Mouse (Mus musculus): ENCODE results near the gene Gzmk. TPM values are rescaled to one million over a fixed set of nuclear protein-coding genes. Genes with fewer than 3 reads are reported as not detected.

Gzmk gene
- polyA plus RNA-seq, 1 experiment from 2014 or later, result not detected

DNA sequence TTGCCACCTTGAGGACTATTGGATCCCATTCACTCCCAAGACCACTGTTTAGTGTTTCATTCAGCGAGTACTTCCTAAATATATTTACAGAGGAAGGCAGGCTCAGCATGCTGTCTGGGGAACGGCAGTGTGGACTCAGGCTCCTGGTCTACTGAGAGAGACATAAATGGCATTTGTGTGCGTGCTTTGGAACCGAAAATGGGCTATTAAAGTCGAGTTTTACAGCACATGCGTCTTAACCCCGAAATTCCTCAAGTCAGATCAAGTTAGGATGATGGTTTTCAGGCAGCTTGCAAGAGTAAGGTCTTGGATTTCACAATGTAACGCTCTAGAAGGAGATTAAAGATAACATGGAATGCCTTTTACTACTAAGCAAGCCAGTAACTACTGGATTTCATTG is 25.0 kb downstream of the Gzmk start:
- 76% methylated on average over 8 of the region's 8 CpGs for WGBS
- H3K4me3 ChIP-seq (replicated peaks), result no peak overlapping the region
- no peak overlapping the region for H3K27ac ChIP-seq
- H3K9ac ChIP-seq (replicated peaks), result no peak overlapping the region
- no peak overlapping the region for H3K4me2 ChIP-seq (replicated peaks)
- no peaks in the 10 kb centered on the region for H3K9me3 ChIP-seq
- no peak for ATAC-seq
- no peaks in the 10 kb centered on the region; the same call in 1 of the 2 replicates for H3K27me3 ChIP-seq
- no peaks in the 10 kb centered on the region for H3K4me1 ChIP-seq (replicated peaks)
- no peaks in the 10 kb centered on the region for H3K36me3 ChIP-seq

- 48% methylated on average over 3 of the region's 3 CpGs for WGBS
- H3K9me3 ChIP-seq, result no peaks in the 10 kb centered on the region
- H3K4me2 ChIP-seq (replicated peaks), result no peak overlapping the region
- H3K27me3 ChIP-seq, result no peaks in the 10 kb centered on the region; the same call in 1 of the 2 replicates
- H3K36me3 ChIP-seq, result no peaks in the 10 kb centered on the region
- no peak overlapping the region for H3K4me3 ChIP-seq (replicated peaks)
- no peaks in the 10 kb centered on the region for H3K4me1 ChIP-seq (replicated peaks)
- H3K27ac ChIP-seq, result no peak overlapping the region
- no peak overlapping the region for H3K9ac ChIP-seq (replicated peaks)
- no peak for ATAC-seq
These were observed 26.4 kb downstream of the Gzmk start for GRCm38 (mm10) chr13:113199331-113199730.

GRCm38 (mm10) chr13:113197872-113198502 is 27.7 kb downstream of the Gzmk start:
- Histone ChIP-seq H3K4me1 (replicated peaks) (no peaks in the 10 kb centered on the region), H3K36me3 (no peaks in the 10 kb centered on the region), H3K4me3 (replicated peaks) (no peak overlapping the region), H3K9ac (replicated peaks) (no peak overlapping the region), H3K9me3 (no peaks in the 10 kb centered on the region), H3K4me2 (replicated peaks) (no peak overlapping the region), H3K27ac (no peak overlapping the region), H3K27me3 (no peaks in the 10 kb centered on the region; the same call in 1 of the 2 replicates)
- no peak for ATAC-seq
- 67% methylated on average over 9 of the region's 9 CpGs for WGBS

- H3K9me3 ChIP-seq, result no peaks in the 10 kb centered on the region
- 24% methylated on average over 13 of the region's 13 CpGs for WGBS
- H3K27me3 ChIP-seq, result no peaks in the 10 kb centered on the region; the same call in 1 of the 2 replicates
- no peak overlapping the region for H3K9ac ChIP-seq (replicated peaks)
- H3K4me2 ChIP-seq (replicated peaks), result no peak overlapping the region
- H3K27ac ChIP-seq, result no peak overlapping the region
- H3K4me3 ChIP-seq (replicated peaks), result no peak overlapping the region
- no peaks in the 10 kb centered on the region for H3K4me1 ChIP-seq (replicated peaks)
- ATAC-seq, result peak; percentile 40
- H3K36me3 ChIP-seq, result no peaks in the 10 kb centered on the region
These were observed 28.7 kb downstream of the Gzmk start for GRCm38 (mm10) chr13:113196808-113197674.

- Histone ChIP-seq H3K4me3 (replicated peaks) (no peak overlapping the region), H3K27ac (no peak overlapping the region), H3K36me3 (no peaks in the 10 kb centered on the region), H3K9ac (replicated peaks) (no peak overlapping the region), H3K4me1 (replicated peaks) (no peaks in the 10 kb centered on the region), H3K27me3 (no peaks in the 10 kb centered on the region), H3K9me3 (no peaks in the 10 kb centered on the region), H3K4me2 (replicated peaks) (no peak overlapping the region)
- no peak for ATAC-seq
- WGBS, result 88% methylated on average over 4 of the region's 4 CpGs
These were observed 42.0 kb downstream of the Gzmk start for GRCm38 (mm10) chr13:113183720-113184119.

GRCm38 (mm10) chr13:113183310-113183709 is 42.4 kb downstream of the Gzmk start:
- Histone ChIP-seq H3K36me3 (no peaks in the 10 kb centered on the region), H3K4me1 (replicated peaks) (no peaks in the 10 kb centered on the region), H3K27me3 (no peaks in the 10 kb centered on the region), H3K4me2 (replicated peaks) (no peak overlapping the region), H3K9ac (replicated peaks) (no peak overlapping the region), H3K27ac (no peak overlapping the region), H3K9me3 (no peaks in the 10 kb centered on the region), H3K4me3 (replicated peaks) (no peak overlapping the region)
- WGBS, result 86% methylated on average over 8 of the region's 8 CpGs
- no peak for ATAC-seq

GRCm38 (mm10) chr13:113174162-113174561 is 51.5 kb downstream of the Gzmk start:
- no peaks in the 10 kb centered on the region for H3K9me3 ChIP-seq
- 92% methylated on average over 6 of the region's 6 CpGs for WGBS
- H3K4me1 ChIP-seq (replicated peaks), result no peaks in the 10 kb centered on the region
- H3K36me3 ChIP-seq, result no peaks in the 10 kb centered on the region
- no peak overlapping the region for H3K4me3 ChIP-seq (replicated peaks)
- H3K9ac ChIP-seq (replicated peaks), result no peak overlapping the region
- no peak overlapping the region for H3K27ac ChIP-seq
- ATAC-seq, result no peak
- H3K27me3 ChIP-seq, result no peaks in the 10 kb centered on the region
- no peak overlapping the region for H3K4me2 ChIP-seq (replicated peaks)

- Histone ChIP-seq H3K36me3 (no peaks in the 10 kb centered on the region), H3K9ac (replicated peaks) (no peak overlapping the region), H3K27ac (no peak overlapping the region), H3K4me1 (replicated peaks) (no peaks in the 10 kb centered on the region), H3K4me2 (replicated peaks) (no peak overlapping the region), H3K4me3 (replicated peaks) (no peak overlapping the region), H3K9me3 (no peaks in the 10 kb centered on the region), H3K27me3 (no peaks in the 10 kb centered on the region)
- ATAC-seq, result no peak
These were observed 55.5 kb downstream of the Gzmk start for GRCm38 (mm10) chr13:113170256-113170655.

DNA sequence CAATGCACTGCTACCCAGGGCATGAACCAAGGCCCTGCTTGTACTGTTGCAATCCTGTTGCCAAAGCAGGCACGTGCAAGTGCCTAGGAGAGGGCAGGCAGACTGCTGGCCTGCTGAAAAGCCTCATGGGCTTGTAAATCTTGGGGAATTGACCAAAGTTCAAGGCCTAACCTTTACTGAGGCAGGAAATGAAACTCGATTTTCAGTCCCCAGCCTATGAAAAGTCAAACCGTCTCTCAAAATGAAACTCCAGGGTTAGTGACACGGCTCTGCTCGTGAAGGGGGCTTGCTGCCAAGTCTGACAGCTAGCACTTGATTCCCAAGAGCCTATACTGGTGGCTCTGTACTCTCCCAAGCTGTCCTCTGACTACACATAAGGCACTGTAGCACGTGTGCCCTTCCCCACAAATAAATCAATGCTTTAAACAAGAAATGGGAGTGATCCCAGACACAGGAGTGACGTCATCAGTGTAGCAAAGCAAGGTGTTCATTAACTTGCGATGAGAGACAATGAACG is 57.6 kb downstream of the Gzmk start:
- no peaks in the 10 kb centered on the region for H3K9me3 ChIP-seq
- H3K27me3 ChIP-seq, result no peaks in the 10 kb centered on the region
- H3K9ac ChIP-seq (replicated peaks), result no peak overlapping the region
- H3K4me2 ChIP-seq (replicated peaks), result no peak overlapping the region
- no peak for ATAC-seq
- no peak overlapping the region for H3K4me3 ChIP-seq (replicated peaks)
- H3K4me1 ChIP-seq (replicated peaks), result no peaks in the 10 kb centered on the region
- 87% methylated on average over 9 of the region's 9 CpGs for WGBS
- H3K36me3 ChIP-seq, result no peaks in the 10 kb centered on the region
- no peak overlapping the region for H3K27ac ChIP-seq

GRCm38 (mm10) chr13:113164252-113165005 is 61.3 kb downstream of the Gzmk start:
- no peak overlapping the region for H3K27ac ChIP-seq
- ATAC-seq, result no peak
- no peaks in the 10 kb centered on the region for H3K27me3 ChIP-seq
- no peak overlapping the region for H3K4me3 ChIP-seq (replicated peaks)
- 91% methylated on average over 5 of the region's 5 CpGs for WGBS
- H3K9me3 ChIP-seq, result no peaks in the 10 kb centered on the region
- H3K4me2 ChIP-seq (replicated peaks), result no peak overlapping the region
- H3K4me1 ChIP-seq (replicated peaks), result no peaks in the 10 kb centered on the region
- no peak overlapping the region for H3K9ac ChIP-seq (replicated peaks)
- H3K36me3 ChIP-seq, result no peaks in the 10 kb centered on the region

DNA sequence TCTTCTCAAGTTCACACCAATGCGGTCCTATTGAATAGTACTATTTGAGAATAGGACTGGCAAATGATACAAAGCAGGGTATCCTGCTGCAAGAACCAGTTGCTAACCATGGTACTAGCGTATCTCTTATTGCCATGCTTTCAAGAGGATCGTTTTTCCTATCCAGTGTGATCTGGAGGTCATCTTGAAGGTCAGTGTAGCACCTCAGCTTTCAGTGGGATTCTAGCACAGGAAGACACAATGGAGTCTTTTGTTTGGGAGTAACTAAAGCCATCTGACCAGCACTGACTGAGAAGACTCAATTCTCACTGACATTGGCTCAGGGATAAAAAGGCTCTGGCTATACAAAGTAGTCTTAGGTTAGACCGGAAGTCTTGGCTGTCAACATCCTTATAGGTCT is 74.2 kb downstream of the Gzmk start:
- no peaks in the 10 kb centered on the region for H3K9me3 ChIP-seq
- H3K4me1 ChIP-seq (replicated peaks), result no peaks in the 10 kb centered on the region
- 86% methylated on average over 4 of the region's 4 CpGs for WGBS
- H3K27me3 ChIP-seq, result no peaks in the 10 kb centered on the region
- H3K36me3 ChIP-seq, result no peaks in the 10 kb centered on the region
- H3K9ac ChIP-seq (replicated peaks), result no peak overlapping the region
- no peak overlapping the region for H3K4me2 ChIP-seq (replicated peaks)
- ATAC-seq, result no peak
- no peak overlapping the region for H3K27ac ChIP-seq
- no peak overlapping the region for H3K4me3 ChIP-seq (replicated peaks)

- no peak overlapping the region for H3K9ac ChIP-seq (replicated peaks)
- H3K4me1 ChIP-seq (replicated peaks), result no peaks in the 10 kb centered on the region
- H3K4me2 ChIP-seq (replicated peaks), result no peak overlapping the region
- 83% methylated on average over 1 of the region's 1 CpGs for WGBS
- no peak for ATAC-seq
- H3K27me3 ChIP-seq, result no peaks in the 10 kb centered on the region
- no peak overlapping the region for H3K4me3 ChIP-seq (replicated peaks)
- no peaks in the 10 kb centered on the region for H3K36me3 ChIP-seq
- no peaks in the 10 kb centered on the region for H3K9me3 ChIP-seq
- H3K27ac ChIP-seq, result no peak overlapping the region
These were observed 86.1 kb downstream of the Gzmk start for GRCm38 (mm10) chr13:113139597-113139996.

Measured in midbrain, embryonic 13.5 days (tissue).